Mouse (Mus musculus) limb, embryonic 14.5 days (tissue): ENCODE data around the gene Pitpnm2. TPM values are rescaled to one million over a fixed set of nuclear protein-coding genes. Genes with fewer than 3 reads are reported as not detected.

Experiments
- ATAC-seq: fragments of 200-750 bp; cut with Nextera tagmentation; 2 replicates; pipeline ENCODE4 v1.8.0; 2017; ENCODE audit warnings: low read depth, moderate number of reproducible peaks, moderate TSS enrichment; ENCODE audit not compliant: low FRiP score
- DNase-seq: peaks from one replicate; pipeline ENCODE4 v3.0.0-alpha.2; 2015; ENCODE audit warnings: low spot score
- H3K27ac ChIP-seq: fragments of 300-500 bp; sonication (generic); replicated peaks from 2 replicates; pipeline ENCODE4 v1.5.1; 2014; ENCODE audit warnings: low read depth, mild to moderate bottlenecking, low read length, moderate library complexity, mixed read lengths
- H3K27me3 ChIP-seq: fragments of 300-500 bp; sonication (generic); 2 replicates; pipeline ENCODE4 v1.6.1; 2014; ENCODE audit warnings: low read length, mixed read lengths; ENCODE audit not compliant: control insufficient read depth, insufficient read depth
- H3K36me3 ChIP-seq: fragments of 300-500 bp; sonication (generic); 2 replicates; pipeline ENCODE4 v1.6.1; 2014; ENCODE audit warnings: mild to moderate bottlenecking, low read length, moderate library complexity, mixed read lengths; ENCODE audit not compliant: control insufficient read depth, insufficient read depth
- H3K4me1 ChIP-seq: fragments of 300-500 bp; sonication (generic); 2 replicates; pipeline ENCODE4 v1.6.1; 2014; ENCODE audit warnings: antibody characterized with exemption, low read length, mixed read lengths; ENCODE audit not compliant: control insufficient read depth, insufficient read depth
- H3K4me2 ChIP-seq: fragments of 300-500 bp; sonication (generic); replicated peaks from 2 replicates; pipeline ENCODE4 v1.6.1; 2014; ENCODE audit warnings: low read depth, mild to moderate bottlenecking, low read length, moderate library complexity; ENCODE audit not compliant: severe bottlenecking
- H3K4me3 ChIP-seq: fragments of 300-500 bp; sonication (generic); replicated peaks from 2 replicates; pipeline ENCODE4 v1.5.1; 2014; ENCODE audit warnings: low read length
- H3K9ac ChIP-seq: fragments of 300-500 bp; sonication (generic); 2 replicates; pipeline ENCODE4 v1.6.1; 2014; ENCODE audit warnings: mild to moderate bottlenecking, low read depth, low read length, moderate library complexity; ENCODE audit not compliant: severe bottlenecking
- H3K9me3 ChIP-seq: fragments of 300-500 bp; sonication (generic); 2 replicates; pipeline ENCODE4 v1.6.1; 2016; ENCODE audit warnings: low read length; ENCODE audit not compliant: control insufficient read depth
- POLR2A ChIP-seq: fragments of 200-500 bp; IDR thresholded peaks from 2 replicates; pipeline ENCODE4 v1.8.0; 2012; ENCODE audit warnings: inconsistent platforms, mild to moderate bottlenecking, moderate library complexity, borderline replicate concordance; ENCODE audit not compliant: insufficient read depth, insufficient read length; ENCODE audit errors: extremely low read depth
- WGBS: fragments of 180-500 bp; shearing (Covaris S2); extraction: QIAGEN DNeasy Blood & Tissue Kit; methylation state at CpG from one replicate; pipeline ENCODE4 v1.1.7; 2014; 5-methylcytosine and 5-hydroxymethylcytosine counted together
- polyA plus RNA-seq, 2 experiments: library from polyadenylated mRNA; depleted of rRNA in 1 of 2; stranded (reverse) in 1 of 2; unstranded in 1 of 2; fragments of >200 nt; fragmentation: Nextera tagmentation in 1 of 2; extraction: Ambion mirVana in 1 of 2; gene quantifications; 2 replicates each; pipeline versions ENCODE4 v1.2.1 to v1.2.3; 2012 to 2014

The Pitpnm2 gene
- polyA plus RNA-seq, 2 experiments, result 8.2 to 37.1 TPM

- WGBS, result 86% methylated on average over 13 of the region's 13 CpGs
- H3K9ac ChIP-seq, result no peak overlapping the region
- no peaks in the 10 kb centered on the region for H3K9me3 ChIP-seq
- H3K27ac ChIP-seq, result no peak overlapping the region; the same call in 1 of the 2 replicates
- peaks cover 10% of the 10 kb centered on the region; the same call in 1 of the 2 replicates for H3K36me3 ChIP-seq
- no peak overlapping the region for H3K4me2 ChIP-seq
- H3K27me3 ChIP-seq, result no peaks in the 10 kb centered on the region
- H3K4me3 ChIP-seq, result no peak overlapping the region
- ATAC-seq (no peak), DNase-seq (no peak)
- no peak for TF ChIP-seq POLR2A
- H3K4me1 ChIP-seq, result no peaks in the 10 kb centered on the region
Observed at GRCm38 (mm10) chr5:124213588-124214469, 35.7 kb downstream of the Pitpnm2 start.

DNA sequence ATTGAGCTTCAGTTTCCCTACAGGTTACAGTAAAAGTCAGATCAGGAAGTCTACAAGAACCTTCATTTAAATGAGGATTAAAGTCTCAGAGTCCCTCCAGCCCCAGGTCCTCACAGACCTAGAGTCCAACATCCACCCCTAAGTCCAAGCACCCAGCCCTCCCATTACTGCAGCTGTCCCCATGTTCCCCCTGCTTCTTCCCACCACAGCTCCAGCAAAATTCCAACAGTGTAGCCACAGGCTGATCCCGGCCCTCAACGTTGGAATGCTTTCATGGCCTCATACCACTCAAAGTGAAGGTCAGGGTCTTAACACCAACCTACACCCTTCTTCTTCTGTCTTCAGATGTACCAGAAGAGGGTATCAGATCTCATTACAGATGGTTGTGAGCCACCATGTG lies 37.9 kb downstream of the Pitpnm2 start:
- H3K4me3 ChIP-seq, result no peak overlapping the region
- ATAC-seq (no peak), DNase-seq (no peak)
- no peak overlapping the region for H3K9ac ChIP-seq
- TF ChIP-seq POLR2A, result no peak
- H3K36me3 ChIP-seq, result peaks cover 10% of the 10 kb centered on the region; the same call in 1 of the 2 replicates
- H3K4me1 ChIP-seq, result peaks cover 5% of the 10 kb centered on the region
- H3K27me3 ChIP-seq, result no peaks in the 10 kb centered on the region
- H3K9me3 ChIP-seq, result no peaks in the 10 kb centered on the region
- no peak overlapping the region for H3K27ac ChIP-seq
- WGBS, result 77% methylated on average over 2 of the region's 2 CpGs
- no peak overlapping the region for H3K4me2 ChIP-seq

GRCm38 (mm10) chr5:124211234-124211633 lies 38.3 kb downstream of the Pitpnm2 start:
- H3K27ac ChIP-seq, result no peak overlapping the region
- H3K9me3 ChIP-seq, result no peaks in the 10 kb centered on the region
- ATAC-seq, result no peak

GRCm38 (mm10) chr5:124210281-124211016 lies 39.1 kb downstream of the Pitpnm2 start:
- DNase-seq, result no peak
- WGBS, result 80% methylated on average over 18 of the region's 18 CpGs

More at GRCm38 (mm10) chr5:124211234-124211633, 38.3 kb downstream of the Pitpnm2 start:
- WGBS, result 84% methylated on average over 8 of the region's 8 CpGs
- no peak overlapping the region for H3K4me2 ChIP-seq
- peaks cover 8% of the 10 kb centered on the region for H3K4me1 ChIP-seq
- DNase-seq, result no peak
- no peaks in the 10 kb centered on the region for H3K27me3 ChIP-seq
- H3K36me3 ChIP-seq, result peaks cover 10% of the 10 kb centered on the region; the same call in 1 of the 2 replicates
- TF ChIP-seq POLR2A, result no peak
- no peak overlapping the region for H3K9ac ChIP-seq
- H3K4me3 ChIP-seq, result no peak overlapping the region

GRCm38 (mm10) chr5:124209850-124210249 lies 39.7 kb downstream of the Pitpnm2 start:
- no peak for TF ChIP-seq POLR2A
- WGBS, result 57% methylated on average over 6 of the region's 6 CpGs

More at GRCm38 (mm10) chr5:124210281-124211016, 39.1 kb downstream of the Pitpnm2 start:
- no peaks in the 10 kb centered on the region for H3K9me3 ChIP-seq
- H3K4me2 ChIP-seq, result no peak overlapping the region
- no peak overlapping the region for H3K27ac ChIP-seq
- peaks cover 7% of the 10 kb centered on the region; the same call in 1 of the 2 replicates for H3K36me3 ChIP-seq
- no peak overlapping the region for H3K9ac ChIP-seq
- H3K4me3 ChIP-seq, result no peak overlapping the region
- H3K4me1 ChIP-seq, result peaks cover 11% of the 10 kb centered on the region
- no peak for ATAC-seq
- no peak for TF ChIP-seq POLR2A
- no peaks in the 10 kb centered on the region for H3K27me3 ChIP-seq

More at GRCm38 (mm10) chr5:124209850-124210249, 39.7 kb downstream of the Pitpnm2 start:
- ATAC-seq, result no peak
- no peak overlapping the region for H3K4me2 ChIP-seq
- no peak overlapping the region for H3K9ac ChIP-seq
- no peak overlapping the region for H3K27ac ChIP-seq
- H3K36me3 ChIP-seq, result peaks cover 6% of the 10 kb centered on the region; the same call in 1 of the 2 replicates
- H3K27me3 ChIP-seq, result no peaks in the 10 kb centered on the region
- H3K4me3 ChIP-seq, result no peak overlapping the region
- no peak for DNase-seq
- peaks cover 11% of the 10 kb centered on the region for H3K4me1 ChIP-seq
- no peaks in the 10 kb centered on the region for H3K9me3 ChIP-seq
